Mouse (Mus musculus): ENCODE data around the gene Lck.
"Not testable (repeated sequence)": the region's sequence is repeated elsewhere in the genome, so short reads cannot be mapped to it uniquely, and the experiment has no call there.

Gene Lck

GRCm38 (mm10) chr4:129556532-129557223 lies 16.8 kb downstream of the Lck start:
- CTCF ChIA-PET: interaction anchor here (1.0 kb wide), 2 partner anchors 15 to 26 kb away, joined by 3 to 7 read pairs; no protein-coding TSS in a partner anchor

GRCm38 (mm10) chr4:129555862-129556531 lies 17.4 kb downstream of the Lck start:
- CTCF ChIA-PET: interaction anchor here (0.6 to 1.5 kb wide), 5 partner anchors 16 to 35 kb away, joined by 3 to 7 read pairs (median 3); no protein-coding TSS in a partner anchor

- CTCF ChIA-PET: interaction anchor here (0.6 to 1.5 kb wide), 4 partner anchors 16 to 36 kb away, joined by 3 to 7 read pairs (median 3); no protein-coding TSS in a partner anchor
Measured at GRCm38 (mm10) chr4:129555421-129555861, 18.0 kb downstream of the Lck start.

- CTCF ChIA-PET: interaction anchor here (0.7 to 1.5 kb wide), 2 partner anchors 17 to 21 kb away, joined by 4 to 7 read pairs; no protein-coding TSS in a partner anchor
Measured at GRCm38 (mm10) chr4:129554512-129554911, 18.9 kb downstream of the Lck start.

- CTCF ChIA-PET: interaction anchor here (0.6 to 1.3 kb wide), 2 partner anchors 9 to 184 kb away, joined by 3 to 6 read pairs; no protein-coding TSS in a partner anchor
Measured at GRCm38 (mm10) chr4:129550295-129550694, 23.1 kb downstream of the Lck start.

- CTCF ChIA-PET: interaction anchor here (0.6 to 1.2 kb wide), 4 partner anchors 16 to 540 kb away, joined by 3 to 7 read pairs (median 4); no protein-coding TSS in a partner anchor
Measured at GRCm38 (mm10) chr4:129549306-129549705, 24.1 kb downstream of the Lck start.

GRCm38 (mm10) chr4:129547631-129548030 lies 25.8 kb downstream of the Lck start:
- CTCF ChIA-PET: interaction anchor here (0.7 to 0.9 kb wide), 4 partner anchors 52 to 516 kb away, joined by 3 to 13 read pairs (median 6); no protein-coding TSS in a partner anchor

GRCm38 (mm10) chr4:129544106-129544505 lies 29.3 kb downstream of the Lck start:
- CTCF ChIA-PET: no interaction called here

- CTCF ChIA-PET: interaction anchor here (0.6 kb wide), 1 partner anchor 33 kb away, joined by 6 read pairs; no protein-coding TSS in a partner anchor
Measured at GRCm38 (mm10) chr4:129542592-129543141, 30.8 kb downstream of the Lck start, which contains the start of gene Hdac1. Gene Hdac1, minus strand, starts transcription at chr4:129542713.

GRCm38 (mm10) chr4:129541868-129542591 lies 31.4 kb downstream of the Lck start:
- CTCF ChIA-PET: interaction anchor here (0.6 kb wide), 2 partner anchors 24 to 34 kb away, joined by 6 read pairs; no protein-coding TSS in a partner anchor

- CTCF ChIA-PET: no interaction called here
Measured at GRCm38 (mm10) chr4:129540012-129540411, 33.4 kb downstream of the Lck start.

GRCm38 (mm10) chr4:129528901-129529300 lies 44.5 kb downstream of the Lck start:
- CTCF ChIA-PET: not testable (repeated sequence)

- CTCF ChIA-PET: no interaction called here
Measured at GRCm38 (mm10) chr4:129525889-129526288, 47.6 kb downstream of the Lck start.

GRCm38 (mm10) chr4:129525338-129525737 lies 48.1 kb downstream of the Lck start:
- CTCF ChIA-PET: interaction anchor here (1.1 kb wide), 1 partner anchor 12 kb away, joined by 5 read pairs; the partner anchor contains the start of gene Marcksl1

- CTCF ChIA-PET: interaction anchor here (0.5 kb wide), 1 partner anchor 65 kb away, joined by 3 read pairs; no protein-coding TSS in a partner anchor
Measured at GRCm38 (mm10) chr4:129518519-129518918, 54.9 kb downstream of the Lck start.

- CTCF ChIA-PET: no interaction called here
Measured at GRCm38 (mm10) chr4:129516925-129517324, 56.5 kb downstream of the Lck start.

- CTCF ChIA-PET: interaction anchor here (1.1 kb wide), 1 partner anchor 11 kb away, joined by 5 read pairs; no protein-coding TSS in a partner anchor
Measured at GRCm38 (mm10) chr4:129514300-129514898, 59.0 kb downstream of the Lck start.

- CTCF ChIA-PET: interaction anchor here (0.6 to 1.1 kb wide), 2 partner anchors 11 to 137 kb away, joined by 3 to 5 read pairs; no protein-coding TSS in a partner anchor
Measured at GRCm38 (mm10) chr4:129513891-129514290, 59.5 kb downstream of the Lck start.

- CTCF ChIA-PET: interaction anchor here (0.6 to 1.1 kb wide), 3 partner anchors 12 to 137 kb away, joined by 3 to 5 read pairs (median 4); no protein-coding TSS in a partner anchor
Measured at GRCm38 (mm10) chr4:129513086-129513767, 60.2 kb downstream of the Lck start, which contains the start of gene Marcksl1. Gene Marcksl1, plus strand, starts transcription at chr4:129513581.
